Comparison of ENCODE assay signal across 14 mouse cellular contexts in the genomic region with DNA sequence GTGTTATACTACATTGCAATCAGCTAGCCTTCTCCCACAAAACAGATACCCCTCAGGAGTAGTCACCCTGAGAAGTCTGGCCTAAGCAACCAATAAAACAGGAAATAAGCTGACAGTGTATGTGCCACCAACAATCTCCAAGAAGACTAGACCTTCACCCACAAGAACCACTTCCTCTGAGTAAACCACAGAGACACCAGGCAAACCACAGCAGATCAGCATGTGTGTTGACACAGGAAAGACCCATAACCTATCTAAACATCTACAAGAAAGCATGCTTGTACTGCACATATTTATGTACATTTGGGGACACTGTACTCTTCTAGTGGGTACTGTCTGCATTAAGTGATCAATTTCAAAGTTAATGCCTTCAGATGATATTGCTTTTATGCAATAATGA. TPM values are rescaled to one million over a fixed set of nuclear protein-coding genes. Genes with fewer than 3 reads are reported as not detected.
DNase-seq lines count a peak whose midpoint lies in the region; ATAC-seq and TF ChIP-seq lines count a peak whose summit lies in the region.
"Had no signal": no experiment of that assay in that cellular context is flagged by ENCODE, and none has a peak within 500 bp of the region (broad histone marks: within the 10 kb centered on the region; RNA-seq: fewer than 3 reads in every experiment).

No protein-coding gene starts in this region.

- H3K27me3 ChIP-seq in liver, postnatal 0 days (ENCODE audit: insufficient read depth, low read length): no peaks in the 10 kb centered on the region
- H3K27me3 ChIP-seq in liver, embryonic 12.5 days (replicated peaks): peaks cover 25% of the 10 kb centered on the region
- no peaks in the 10 kb centered on the region for H3K27me3 ChIP-seq in G1E (ENCODE audit: insufficient read depth, low read length)

- TF ChIP-seq EP300 in liver, postnatal 0 days (IDR thresholded peaks at IDR 0.05; ENCODE audit: low read depth): peak; percentile 8; the same call in 1 of the 2 replicates

- H3K4me1 ChIP-seq in liver, postnatal 0 days (ENCODE audit: insufficient read depth): peaks cover 31% of the 10 kb centered on the region
- peaks cover 46% of the 10 kb centered on the region for H3K4me1 ChIP-seq in liver, embryonic 12.5 days
- peaks cover 52% of the 10 kb centered on the region for H3K4me1 ChIP-seq in G1E (ENCODE audit: insufficient read depth, low read depth, low read length)
- H3K4me1 ChIP-seq: embryonic facial prominence, embryonic 10.5 days had no signal

- TF ChIP-seq CTCF in liver, postnatal 0 days (IDR thresholded peaks at IDR 0.05; ENCODE audit: low read depth): no peak
- no peak for TF ChIP-seq CTCF in G1E (IDR thresholded peaks at IDR 0.05; ENCODE audit: low read depth, low read length)

- ATAC-seq in liver, postnatal 0 days: no peak
- ATAC-seq in liver, embryonic 12.5 days: no peak
- peak; percentile 92 for ATAC-seq in G1E (ENCODE audit: extremely low read depth, insufficient number of reproducible peaks, low FRiP score, poor library complexity, severe bottlenecking)
- peak; percentile 95 for ATAC-seq in megakaryocyte progenitor cell, adult 5-6 weeks (replicated peaks; ENCODE audit: poor library complexity)

- H3K9me3 ChIP-seq in liver, postnatal 0 days (ENCODE audit: low read length): no peaks in the 10 kb centered on the region
- no peaks in the 10 kb centered on the region for H3K9me3 ChIP-seq in liver, embryonic 12.5 days (replicated peaks)
- peaks cover 3% of the 10 kb centered on the region for H3K9me3 ChIP-seq in G1E (replicated peaks)
- H3K9me3 ChIP-seq: embryonic facial prominence, embryonic 10.5 days had no signal

- no peak overlapping the region for H3K4me2 ChIP-seq in liver, postnatal 0 days (ENCODE audit: low read depth, low read length)
- no peak overlapping the region for H3K4me2 ChIP-seq in liver, embryonic 12.5 days
- H3K4me2 ChIP-seq: heart, embryonic 11.5 days had no signal

- H3K9ac ChIP-seq in liver, postnatal 0 days (replicated peaks): no peak overlapping the region
- H3K9ac ChIP-seq in liver, embryonic 12.5 days: no peak overlapping the region
- H3K9ac ChIP-seq: liver, embryonic 14.5 days had no signal

- no peak overlapping the region for H3K4me3 ChIP-seq in liver, postnatal 0 days (ENCODE audit: low read depth, low read length)
- H3K4me3 ChIP-seq in liver, embryonic 12.5 days: no peak overlapping the region
- no peak overlapping the region; the same call in 1 of the 2 replicates for H3K4me3 ChIP-seq in G1E (ENCODE audit: low read depth, low read length)
- H3K4me3 ChIP-seq: embryonic facial prominence, embryonic 10.5 days had no signal

- H3K27ac ChIP-seq in liver, postnatal 0 days (ENCODE audit: low read depth): no peak overlapping the region
- H3K27ac ChIP-seq in liver, embryonic 12.5 days: no peak overlapping the region
- H3K27ac ChIP-seq: embryonic facial prominence, embryonic 10.5 days; liver, embryonic 14.5 days had no signal

- no peak for DNase-seq in liver, postnatal 0 days
- DNase-seq in G1E (ENCODE audit: low spot score): peak; percentile 43
- DNase-seq in thymus, postnatal 10 days (ENCODE audit: low spot score in 2 of 2): peak; percentile 44 to 52
- no peak for DNase-seq in embryo, embryonic 10 days (ENCODE audit: low spot score)
- DNase-seq in heart, adult 18-20 months: no peak
- DNase-seq in adrenal gland, adult 2 months: no peak
- DNase-seq: cerebellum, adult 2 months; kidney, adult 18-20 months; lung, postnatal 4 days had no signal

- no peaks in the 10 kb centered on the region for H3K36me3 ChIP-seq in liver, postnatal 0 days (replicated peaks; ENCODE audit: insufficient read depth, low read length)
- no peaks in the 10 kb centered on the region for H3K36me3 ChIP-seq in liver, embryonic 12.5 days
- H3K36me3 ChIP-seq in G1E (replicated peaks): peaks cover 39% of the 10 kb centered on the region

RNA-seq across cellular contexts. Expression of a gene that starts 10.7 kb away (rescaled TPM):
- polyA plus RNA-seq in liver, postnatal 0 days (2015; fragmentation: Nextera tagmentation; extraction: Ambion mirVana): 4.3 and 4.8 TPM in 2 replicates
- 8.4 and 9.3 TPM in 2 replicates for polyA plus RNA-seq in liver, embryonic 12.5 days (2016; fragmentation: Nextera tagmentation; extraction: Ambion mirVana)
- total RNA-seq in G1E (2014; fragmentation: Nextera tagmentation) (58.7 and 76.3 TPM in 2 replicates), G1E (2017) (47.8 and 53.3 TPM in 2 replicates)
- 4.2 and 5.9 TPM in 2 replicates for polyA plus RNA-seq in G1E (2012)
- total RNA-seq in megakaryocyte progenitor cell, adult 5-6 weeks (2015): 2.4 and 3.1 TPM in 2 replicates
- 1.7 and 2.3 TPM in 2 replicates for total RNA-seq in megakaryocyte progenitor cell, adult 5-6 weeks (2017)
- 100 to 1,000 TPM; 119 to 128 TPM for total RNA-seq in heart, adult 18-20 months (2021)
- 100 to 1,000 TPM; 119 to 126 TPM for total RNA-seq in adrenal gland, adult 2 months (2021)
- 21.3 and 25.2 TPM in 2 replicates for polyA plus RNA-seq in adrenal gland, adult 2 months (2012; rRNA removed)

RNA-seq across cellular contexts. Expression of a gene that starts 20.0 kb away (rescaled TPM):
- polyA plus RNA-seq in liver, postnatal 0 days (2015; fragmentation: Nextera tagmentation; extraction: Ambion mirVana): 0.44 and 0.92 TPM in 2 replicates
- polyA plus RNA-seq in liver, embryonic 12.5 days (2016; fragmentation: Nextera tagmentation; extraction: Ambion mirVana): 1.0 and 1.2 TPM in 2 replicates
- total RNA-seq in G1E (2014; fragmentation: Nextera tagmentation) (11.4 and 12.5 TPM in 2 replicates), G1E (2017) (1.1 and 2.0 TPM in 2 replicates)
- polyA plus RNA-seq in G1E (2012): 0.39 and 0.48 TPM in 2 replicates
- total RNA-seq in megakaryocyte progenitor cell, adult 5-6 weeks (2015): not detected in 2 replicates
- not detected in 2 replicates for total RNA-seq in megakaryocyte progenitor cell, adult 5-6 weeks (2017)
- 1 to 10 TPM; 5.0 to 6.2 TPM for total RNA-seq in heart, adult 18-20 months (2021)
- total RNA-seq in adrenal gland, adult 2 months (2021): 10 to 100 TPM in 1 of 2 experiments, 1 to 10 TPM in 1; 3.3 to 11.0 TPM
- 5.2 and 5.8 TPM in 2 replicates for polyA plus RNA-seq in adrenal gland, adult 2 months (2012; rRNA removed)

Comparison
In these comparisons a context has a peak if more than half of its experiments do, and no peak if none do; other contexts are left out.
1. ATAC-seq: peak in G1E (single experiment) and megakaryocyte progenitor cell, adult 5-6 weeks (single experiment); none in liver, postnatal 0 days (single experiment) and liver, embryonic 12.5 days (single experiment).
2. DNase-seq: peak in G1E (single experiment) and thymus, postnatal 10 days (2 of 2); none in liver, postnatal 0 days (single experiment), embryo, embryonic 10 days (single experiment), heart, adult 18-20 months (0 of 2) and adrenal gland, adult 2 months (single experiment).
3. RNA of a gene that starts 10.7 kb away (total RNA-seq): 119 to 128 TPM in heart, adult 18-20 months, 119 to 126 TPM in adrenal gland, adult 2 months and 47.8 to 76.3 TPM in G1E; 1.7 to 3.1 TPM in megakaryocyte progenitor cell, adult 5-6 weeks; every median in the first group is over 10 times any median in the second.